In the genomic region with DNA sequence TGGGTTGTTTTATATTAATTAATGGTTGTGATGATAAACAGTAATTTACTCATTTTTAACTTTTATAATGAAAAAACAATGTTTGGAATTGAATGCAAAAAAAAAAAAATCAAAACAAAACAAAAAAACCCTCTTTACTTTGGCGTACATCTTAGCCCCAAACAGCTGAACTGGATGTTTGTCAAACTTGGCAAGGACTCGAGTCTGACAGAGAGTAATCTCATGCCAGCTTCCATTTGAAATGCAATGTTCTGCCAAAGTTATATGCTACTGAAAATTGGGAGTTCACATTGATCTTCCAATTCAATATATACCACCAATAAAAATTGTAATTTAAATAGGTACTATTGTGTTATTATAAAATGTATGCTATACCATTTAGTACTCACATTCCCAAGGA, we compare ENCODE assay signal across 25 mouse cellular contexts.
DNase-seq lines count a peak whose midpoint lies in the region; ATAC-seq lines count a peak whose summit lies in the region.
"Had no signal": no experiment of that assay in that cellular context is flagged by ENCODE, and none has a peak within 500 bp of the region (broad histone marks: within the 10 kb centered on the region; RNA-seq: fewer than 3 reads in every experiment).

No protein-coding gene starts in this region.

- no peak overlapping the region for H3K27ac ChIP-seq in heart, embryonic 10.5 days
- H3K27ac ChIP-seq: embryonic facial prominence, embryonic 10.5 days; embryonic facial prominence, embryonic 13.5 days; forebrain, embryonic 13.5 days; heart, embryonic 13.5 days; hindbrain, embryonic 15.5 days had no signal

- DNase-seq in cerebellum, postnatal 10 days = peak; percentile 29 to 35
- no peak for DNase-seq in cerebellum, adult 11-12 months
- no peak for DNase-seq in frontal cortex, postnatal 25 days (ENCODE audit: low spot score in 2 of 2)
- peak; percentile 8 for DNase-seq in right cerebral cortex, adult 18-20 months
- DNase-seq in right cerebral cortex, postnatal 4 days = no peak
- DNase-seq in heart, embryonic 10.5 days (ENCODE audit: low spot score) = no peak
- DNase-seq in kidney, adult 18-20 months = no peak
- DNase-seq: adrenal gland, postnatal 10 days; adrenal gland, postnatal 36 days; cerebellum, adult 18-20 months; cerebellum, adult 9-10 months; cerebellum, postnatal 25 days; gastrocnemius, postnatal 25 days; heart, adult 18-20 months; heart, postnatal 14 days; heart, postnatal 4 days had no signal

- H3K27me3 ChIP-seq in heart, embryonic 10.5 days (ENCODE audit: insufficient read depth, poor library complexity, severe bottlenecking) = no peaks in the 10 kb centered on the region
- H3K27me3 ChIP-seq: embryonic facial prominence, embryonic 13.5 days; forebrain, embryonic 13.5 days; heart, embryonic 13.5 days; hindbrain, embryonic 15.5 days had no signal

- H3K9me3 ChIP-seq in heart, embryonic 10.5 days = no peaks in the 10 kb centered on the region
- H3K9me3 ChIP-seq: forebrain, embryonic 13.5 days; hindbrain, embryonic 15.5 days had no signal

- no peaks in the 10 kb centered on the region for H3K4me1 ChIP-seq in heart, embryonic 10.5 days
- H3K4me1 ChIP-seq: embryonic facial prominence, embryonic 10.5 days; embryonic facial prominence, embryonic 13.5 days; forebrain, embryonic 13.5 days; heart, embryonic 13.5 days; hindbrain, embryonic 15.5 days had no signal

- WGBS in heart, embryonic 10.5 days = 84% methylated on average over 2 of the region's 2 CpGs

- ATAC-seq in frontal cortex, adult (ENCODE audit: low TSS enrichment) = peak; percentile 64; the same call in 1 of the 2 replicates
- ATAC-seq: activated CD4-positive, CD25-positive, alpha-beta regulatory T cell, adult 4 months; forebrain, embryonic 13.5 days; intestine, postnatal 0 days had no signal

- no peaks in the 10 kb centered on the region for H3K36me3 ChIP-seq in heart, embryonic 10.5 days
- H3K36me3 ChIP-seq: embryonic facial prominence, embryonic 10.5 days; embryonic facial prominence, embryonic 13.5 days; heart, embryonic 13.5 days; hindbrain, embryonic 15.5 days had no signal

- no peak overlapping the region for H3K4me3 ChIP-seq in heart, embryonic 10.5 days
- H3K4me3 ChIP-seq: embryonic facial prominence, embryonic 10.5 days; embryonic facial prominence, embryonic 13.5 days; erythroblast, embryonic 14.5 days; forebrain, embryonic 13.5 days; heart, embryonic 13.5 days; hindbrain, embryonic 15.5 days had no signal

Comparison
In these comparisons a context has a peak if more than half of its experiments do, and no peak if none do; other contexts are left out.
1. DNase-seq: peak in cerebellum, postnatal 10 days (2 of 2) and right cerebral cortex, adult 18-20 months (single experiment); none in cerebellum, adult 11-12 months (single experiment), frontal cortex, postnatal 25 days (0 of 2), right cerebral cortex, postnatal 4 days (single experiment), heart, embryonic 10.5 days (single experiment) and kidney, adult 18-20 months (single experiment).